Mouse (Mus musculus) monocyte, adult 2 months (primary cell): Measurements from ENCODE around the gene Fbxo3.
"Not testable (repeated sequence)": the region's sequence is repeated elsewhere in the genome, so short reads cannot be mapped to it uniquely, and the experiment has no call there.

ENCODE experiments used
- DNase-seq, 2 experiments: peaks; one replicate each; pipeline ENCODE4 v3.0.0; 2022; ENCODE audit warnings: low spot score in 2 of 2, low read depth in 1 of 2

Gene Fbxo3

GRCm38 (mm10) chr2:104035595-104035994 is 8.1 kb downstream of the Fbxo3 start:
- DNase-seq: no peak

- no peak for DNase-seq
Measured at GRCm38 (mm10) chr2:104036316-104036715, 8.8 kb downstream of the Fbxo3 start.

GRCm38 (mm10) chr2:104038236-104038635 is 10.7 kb downstream of the Fbxo3 start:
- DNase-seq: no peak

GRCm38 (mm10) chr2:104041632-104042031 is 14.1 kb downstream of the Fbxo3 start:
- DNase-seq: no peak

- no peak for DNase-seq
Measured at GRCm38 (mm10) chr2:104042766-104043165, 15.2 kb downstream of the Fbxo3 start.

- DNase-seq: no peak
Measured at GRCm38 (mm10) chr2:104043624-104044478, 16.3 kb downstream of the Fbxo3 start.

- no peak for DNase-seq
Measured at GRCm38 (mm10) chr2:104044479-104045080, 17.1 kb downstream of the Fbxo3 start.

GRCm38 (mm10) chr2:104058381-104058780 is 30.9 kb downstream of the Fbxo3 start:
- DNase-seq: no peak

GRCm38 (mm10) chr2:104058954-104059353 is 31.4 kb downstream of the Fbxo3 start:
- DNase-seq: no peak

GRCm38 (mm10) chr2:104059786-104060185 is 32.3 kb downstream of the Fbxo3 start:
- DNase-seq: no peak

GRCm38 (mm10) chr2:104060996-104061395 is 33.5 kb downstream of the Fbxo3 start:
- no peak for DNase-seq

- DNase-seq: no peak
Measured at GRCm38 (mm10) chr2:104062665-104063064, 35.1 kb downstream of the Fbxo3 start.

- DNase-seq: no peak
Measured at GRCm38 (mm10) chr2:104064152-104064551, 36.6 kb downstream of the Fbxo3 start.

GRCm38 (mm10) chr2:104065526-104065925 is 38.0 kb downstream of the Fbxo3 start, which contains the start of gene Gm10912:
Gene Gm10912, plus strand, starts transcription at chr2:104065826.
- not testable (repeated sequence) for DNase-seq

GRCm38 (mm10) chr2:104068450-104068849 is 40.9 kb downstream of the Fbxo3 start, which contains the start of gene Gm10799:
Gene Gm10799, minus strand, starts transcription at chr2:104068550.
- not testable (repeated sequence) for DNase-seq

- no peak for DNase-seq
Measured at GRCm38 (mm10) chr2:104069704-104070185, 42.2 kb downstream of the Fbxo3 start, which contains the start of gene Cd59b. Gene Cd59b, plus strand, starts transcription at chr2:104069849.

- DNase-seq: not testable (repeated sequence)
Measured at GRCm38 (mm10) chr2:104078285-104078684, 50.8 kb downstream of the Fbxo3 start.

- DNase-seq: not testable (repeated sequence)
Measured at GRCm38 (mm10) chr2:104081436-104082050, 54.0 kb downstream of the Fbxo3 start.

- DNase-seq: no peak
Measured at GRCm38 (mm10) chr2:104082474-104082873, 55.0 kb downstream of the Fbxo3 start.

- not testable (repeated sequence) for DNase-seq
Measured at GRCm38 (mm10) chr2:104084027-104084426, 56.5 kb downstream of the Fbxo3 start.

- not testable (repeated sequence) for DNase-seq
Measured at GRCm38 (mm10) chr2:104087562-104087961, 60.0 kb downstream of the Fbxo3 start.
